Mouse (Mus musculus): Measurements from ENCODE around the gene Bcl10.
"Not testable (repeated sequence)": the region's sequence is repeated elsewhere in the genome, so short reads cannot be mapped to it uniquely, and the experiment has no call there.

The Bcl10 gene

GRCm38 (mm10) chr3:145950034-145950814, 27.6 kb downstream of the Bcl10 start:
- DNase-seq (ENCODE audit: low read depth, low spot score), result peak; percentile 32

- DNase-seq (ENCODE audit: low read depth, low spot score), result no peak
These were observed 28.2 kb downstream of the Bcl10 start for GRCm38 (mm10) chr3:145950815-145951130.

GRCm38 (mm10) chr3:145951287-145952165, 28.9 kb downstream of the Bcl10 start:
- DNase-seq (ENCODE audit: low read depth, low spot score), result no peak

GRCm38 (mm10) chr3:145952945-145953344, 30.3 kb downstream of the Bcl10 start:
- no peak for DNase-seq (ENCODE audit: low read depth, low spot score)

- DNase-seq (ENCODE audit: low read depth, low spot score), result no peak
These were observed 30.8 kb downstream of the Bcl10 start for GRCm38 (mm10) chr3:145953411-145953810.

GRCm38 (mm10) chr3:145959824-145960223, 37.2 kb downstream of the Bcl10 start:
- no peak for DNase-seq (ENCODE audit: low read depth, low spot score)

- no peak for DNase-seq (ENCODE audit: low read depth, low spot score)
These were observed 39.8 kb downstream of the Bcl10 start for GRCm38 (mm10) chr3:145962411-145962810.

GRCm38 (mm10) chr3:145963101-145964017, 40.8 kb downstream of the Bcl10 start:
- DNase-seq (ENCODE audit: low read depth, low spot score), result no peak

- DNase-seq (ENCODE audit: low read depth, low spot score), result no peak
These were observed 41.4 kb downstream of the Bcl10 start for GRCm38 (mm10) chr3:145964018-145964387.

- peak; percentile 37 for DNase-seq (ENCODE audit: low read depth, low spot score)
These were observed 41.9 kb downstream of the Bcl10 start for GRCm38 (mm10) chr3:145964473-145964872.

GRCm38 (mm10) chr3:145965583-145965982, 43.0 kb downstream of the Bcl10 start:
- DNase-seq (ENCODE audit: low read depth, low spot score), result not testable (repeated sequence)

- no peak for DNase-seq (ENCODE audit: low read depth, low spot score)
These were observed 44.2 kb downstream of the Bcl10 start for GRCm38 (mm10) chr3:145966806-145967205.

- DNase-seq (ENCODE audit: low read depth, low spot score), result no peak
These were observed 46.5 kb downstream of the Bcl10 start for GRCm38 (mm10) chr3:145969031-145969501.

GRCm38 (mm10) chr3:145971501-145971900, 48.9 kb downstream of the Bcl10 start:
- DNase-seq (ENCODE audit: low read depth, low spot score), result no peak

GRCm38 (mm10) chr3:145974986-145975385, 52.4 kb downstream of the Bcl10 start:
- no peak for DNase-seq (ENCODE audit: low read depth, low spot score)

Measured in embryo, embryonic 11.5 days (tissue).